Mouse (Mus musculus): ENCODE measurements around the gene Thnsl2.

- TF ChIP-seq MYOD1 (IDR thresholded peaks at IDR 0.05; ENCODE audit: control insufficient read depth in 1 of 3, insufficient read length in 2 of 3, low read depth in 2 of 3), result no peak
- TF ChIP-seq E2F4 (IDR thresholded peaks at IDR 0.05; ENCODE audit: insufficient read depth), result no peak
- no peak for TF ChIP-seq SRF (IDR thresholded peaks at IDR 0.05; ENCODE audit: control insufficient read depth, insufficient read length, low read depth)
- TF ChIP-seq CEBPB (IDR thresholded peaks at IDR 0.05; ENCODE audit: insufficient read depth, poor library complexity, severe bottlenecking), result no peak
Observed at GRCm38 (mm10) chr6:71089735-71090134, 54.5 kb downstream of the Thnsl2 start.

All from myocyte (in vitro differentiated cells).